Mouse (Mus musculus) induced T-regulatory cell, adult 2 months (primary cell): ENCODE data around the gene Slc16a5.

Experiments used
- DNase-seq: peaks from one replicate; pipeline ENCODE4 v3.0.0-alpha.2; 2012; ENCODE audit warnings: low read depth

The Slc16a5 gene

DNA sequence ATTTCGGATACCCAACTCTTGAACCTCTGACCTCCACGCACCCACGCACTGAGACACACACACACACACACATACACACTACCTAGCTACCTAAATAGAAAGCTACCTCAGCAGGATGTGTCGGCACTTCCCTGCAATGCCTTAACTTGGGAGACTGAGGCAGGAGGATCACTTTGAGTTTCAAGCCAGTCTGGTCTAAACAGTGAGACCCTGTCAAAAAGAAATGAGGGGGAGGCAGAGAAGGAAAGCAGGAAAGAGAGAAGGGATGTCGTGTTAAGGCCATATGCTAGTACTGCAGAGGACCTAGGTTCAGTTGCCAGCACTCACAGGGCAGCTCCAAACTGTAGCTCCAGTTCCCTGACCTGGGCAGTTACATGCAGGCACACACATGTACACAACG, 52.7 kb downstream of the Slc16a5 start:
- peak; percentile 56 for DNase-seq

DNA sequence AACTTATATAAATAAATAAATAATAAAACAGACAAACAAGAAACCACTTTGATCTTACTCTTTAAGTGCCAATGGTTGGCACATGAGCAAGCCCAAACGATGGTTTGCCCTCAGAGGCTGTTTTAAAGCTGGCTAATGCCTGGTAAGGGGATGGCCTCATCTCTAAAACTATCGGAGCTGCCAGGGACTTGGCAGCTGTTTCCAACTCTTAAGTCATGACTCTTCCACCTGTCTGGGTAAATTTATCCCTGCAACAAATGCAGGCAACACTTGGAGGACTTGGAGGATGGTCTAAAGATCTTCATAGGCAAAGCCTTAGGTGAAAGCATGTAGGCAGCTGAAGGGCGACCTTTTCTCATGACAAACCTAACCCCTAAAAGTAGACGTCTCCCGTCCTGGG, 54.7 kb downstream of the Slc16a5 start:
- no peak for DNase-seq

GRCm38 (mm10) chr11:115518693-115519092, 56.4 kb downstream of the Slc16a5 start:
- no peak for DNase-seq

GRCm38 (mm10) chr11:115519581-115519980, 57.3 kb downstream of the Slc16a5 start:
- DNase-seq, result no peak

- no peak for DNase-seq
Observed at GRCm38 (mm10) chr11:115520218-115520617, 57.9 kb downstream of the Slc16a5 start.

GRCm38 (mm10) chr11:115521080-115521479, 58.8 kb downstream of the Slc16a5 start:
- DNase-seq, result no peak

GRCm38 (mm10) chr11:115522238-115522637, 60.0 kb downstream of the Slc16a5 start:
- DNase-seq, result no peak

- DNase-seq, result no peak
Observed at GRCm38 (mm10) chr11:115522703-115523102, 60.4 kb downstream of the Slc16a5 start.
